Mouse (Mus musculus) lung, embryonic 15.5 days (tissue): ENCODE data around the gene Elp5. TPM values are rescaled to one million over a fixed set of nuclear protein-coding genes. Genes with fewer than 3 reads are reported as not detected.
"Not testable (repeated sequence)": the region's sequence is repeated elsewhere in the genome, so short reads cannot be mapped to it uniquely, and the experiment has no call there.

Experiments
- ATAC-seq: fragments of 200-750 bp; cut with Nextera tagmentation; 2 replicates; pipeline ENCODE4 v1.8.0; 2017; ENCODE audit warnings: moderate number of reproducible peaks, borderline replicate concordance; ENCODE audit not compliant: low FRiP score, low TSS enrichment; ENCODE audit errors: extremely low read depth
- H3K27ac ChIP-seq: fragments of 300-500 bp; sonication (generic); 2 replicates; pipeline ENCODE4 v1.5.1; 2015; ENCODE audit warnings: moderate library complexity, mild to moderate bottlenecking, inconsistent platforms
- H3K27me3 ChIP-seq: fragments of 300-500 bp; sonication (generic); 2 replicates; pipeline ENCODE4 v1.6.1; 2015; ENCODE audit warnings: inconsistent platforms
- H3K36me3 ChIP-seq: fragments of 300-500 bp; sonication (generic); 2 replicates; pipeline ENCODE4 v1.6.1; 2015; ENCODE audit warnings: inconsistent platforms
- H3K4me1 ChIP-seq: fragments of 300-500 bp; sonication (generic); 2 replicates; pipeline ENCODE4 v1.6.1; 2015; ENCODE audit warnings: inconsistent platforms
- H3K4me2 ChIP-seq: fragments of 300-500 bp; sonication (generic); 2 replicates; pipeline ENCODE4 v1.6.1; 2015; ENCODE audit warnings: inconsistent platforms, mild to moderate bottlenecking, moderate library complexity
- H3K4me3 ChIP-seq: fragments of 300-500 bp; sonication (generic); 2 replicates; pipeline ENCODE4 v1.5.1; 2015; ENCODE audit warnings: mild to moderate bottlenecking, inconsistent platforms
- H3K9ac ChIP-seq: fragments of 300-500 bp; sonication (generic); 2 replicates; pipeline ENCODE4 v1.6.1; 2015; ENCODE audit warnings: inconsistent platforms
- H3K9me3 ChIP-seq: fragments of 300-500 bp; sonication (generic); 2 replicates; pipeline ENCODE4 v1.6.1; 2016; ENCODE audit warnings: inconsistent platforms
- WGBS: fragments of 180-500 bp; shearing (Covaris S2); methylation state at CpG from one replicate; pipeline ENCODE4 v1.1.7; 2015; 5-methylcytosine and 5-hydroxymethylcytosine counted together
- polyA plus RNA-seq: library from polyadenylated mRNA; unstranded; fragments of >200 nt; fragmentation: Nextera tagmentation; extraction: Ambion mirVana; gene quantifications from 2 replicates; pipeline ENCODE4 v1.2.1, GENCODE M21; 2015

The Elp5 gene
- polyA plus RNA-seq, 1 experiment from 2014 or later = 106 TPM

GRCm38 (mm10) chr11:69937385-69937784, 44.9 kb downstream of the Elp5 start:
- H3K27ac ChIP-seq = no peak overlapping the region
- ATAC-seq = no peak
- H3K27me3 ChIP-seq = peaks cover 40% of the 10 kb centered on the region
- H3K36me3 ChIP-seq = no peaks in the 10 kb centered on the region
- peaks cover 34% of the 10 kb centered on the region for H3K4me1 ChIP-seq
- no peak overlapping the region for H3K9ac ChIP-seq
- no peak overlapping the region for H3K4me3 ChIP-seq
- H3K9me3 ChIP-seq = no peaks in the 10 kb centered on the region
- H3K4me2 ChIP-seq = peak overlapping the region; percentile 99; the same call in 1 of the 2 replicates
- WGBS = 43% methylated on average over 4 of the region's 4 CpGs

DNA sequence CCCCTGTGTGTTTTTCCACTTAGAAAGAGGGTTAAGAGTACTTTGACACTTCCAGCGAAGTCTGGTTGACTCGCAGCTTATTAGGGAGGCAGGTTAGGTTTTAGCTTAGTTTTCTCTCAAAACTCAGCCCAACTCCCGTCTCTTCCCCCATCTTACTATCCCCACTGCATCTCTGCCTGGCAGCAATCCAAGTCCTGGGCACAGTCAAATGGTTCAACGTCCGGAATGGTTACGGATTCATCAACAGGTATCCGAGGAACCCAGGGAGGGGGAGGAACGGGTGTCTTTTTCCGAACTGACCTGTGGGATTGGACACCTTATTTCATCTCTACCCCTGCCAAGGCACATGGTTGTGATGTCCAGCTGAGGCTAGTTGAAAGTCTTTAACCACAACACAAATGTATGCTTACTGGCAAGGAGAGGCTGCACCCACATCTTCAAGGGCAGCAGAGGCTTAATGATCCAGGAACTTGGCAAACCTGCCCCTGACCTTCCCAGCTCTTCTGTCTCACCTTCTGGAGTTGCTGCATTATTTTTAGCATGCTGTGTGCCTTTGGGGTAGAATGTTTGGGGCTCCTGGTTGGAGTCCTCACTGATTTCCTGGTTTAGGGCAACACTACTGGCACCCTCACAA, 45.5 kb downstream of the Elp5 start:
- Histone ChIP-seq H3K4me2 (peak overlapping the region; percentile 99), H3K9me3 (no peaks in the 10 kb centered on the region), H3K9ac (no peak overlapping the region), H3K27me3 (peaks cover 40% of the 10 kb centered on the region), H3K27ac (no peak overlapping the region), H3K36me3 (no peaks in the 10 kb centered on the region), H3K4me1 (peaks cover 34% of the 10 kb centered on the region), H3K4me3 (peak overlapping the region; percentile 53)
- ATAC-seq = no peak
- 22% methylated on average over 9 of the region's 9 CpGs for WGBS

DNA sequence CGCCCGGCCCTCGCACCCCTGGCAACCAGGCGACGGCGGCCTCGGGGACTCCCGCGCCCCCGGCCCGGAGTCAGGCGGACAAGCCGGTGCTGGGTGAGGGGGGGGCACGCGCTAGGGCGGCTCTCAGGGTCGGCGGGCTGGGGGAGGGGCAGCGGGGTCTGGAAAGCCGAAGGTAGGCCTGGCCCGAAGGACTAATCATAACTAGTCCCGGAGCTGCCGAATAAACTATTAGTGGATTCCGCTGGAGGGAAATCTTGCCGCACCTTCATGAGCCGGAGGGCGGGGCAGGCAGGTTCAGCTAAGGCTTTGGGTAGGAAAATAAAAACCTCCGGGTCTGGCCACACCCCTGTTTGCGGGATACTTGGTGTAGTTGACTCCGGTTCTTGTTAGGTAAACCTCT, 46.2 kb downstream of the Elp5 start:
- Histone ChIP-seq H3K9me3 (no peaks in the 10 kb centered on the region), H3K27me3 (peaks cover 40% of the 10 kb centered on the region), H3K4me3 (peak overlapping the region; percentile 53), H3K9ac (peak overlapping the region; percentile 44), H3K27ac (no peak overlapping the region), H3K4me1 (peaks cover 34% of the 10 kb centered on the region), H3K4me2 (peak overlapping the region; percentile 99), H3K36me3 (no peaks in the 10 kb centered on the region)
- ATAC-seq = no peak
- 1% methylated on average over 30 of the region's 30 CpGs for WGBS

- WGBS = 3% methylated on average over 46 of the region's 62 CpGs
- ATAC-seq = peak; percentile 76
- Histone ChIP-seq H3K4me1 (peaks cover 34% of the 10 kb centered on the region), H3K4me3 (peak within 1 kb of the TSS; percentile 53), H3K27me3 (peaks cover 40% of the 10 kb centered on the region), H3K9me3 (no peaks in the 10 kb centered on the region), H3K27ac (no peak within 1 kb of the TSS), H3K36me3 (no peaks in the 10 kb centered on the region), H3K4me2 (peak within 1 kb of the TSS; percentile 99), H3K9ac (peak within 1 kb of the TSS; percentile 44)
Observed at GRCm38 (mm10) chr11:69935137-69935879, 47.0 kb downstream of the Elp5 start, which contains the start of gene Ybx2. Gene Ybx2 (plus strand): TSS chr11:69935796.

DNA sequence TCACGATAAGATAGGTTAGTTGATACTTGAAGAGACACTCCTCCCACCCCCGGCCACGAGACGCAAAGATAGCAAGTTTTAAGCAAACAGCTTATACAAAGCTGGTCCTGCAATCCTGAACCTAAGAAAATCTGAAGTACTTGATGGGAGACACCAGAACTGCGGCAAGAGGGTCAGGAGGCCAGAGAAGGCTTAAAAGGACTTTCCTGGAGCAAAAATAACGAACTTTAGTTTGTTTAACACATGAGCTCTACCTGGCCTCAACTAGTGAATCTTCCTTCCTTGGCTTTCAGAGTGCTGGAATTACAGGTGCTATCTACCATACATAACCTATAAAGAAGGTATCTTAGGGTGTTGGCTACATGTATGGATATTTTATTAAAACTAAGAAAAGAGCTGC, 47.6 kb downstream of the Elp5 start:
- Histone ChIP-seq H3K9ac (no peak overlapping the region), H3K36me3 (no peaks in the 10 kb centered on the region), H3K27me3 (peaks cover 40% of the 10 kb centered on the region), H3K4me2 (peak overlapping the region; percentile 99), H3K9me3 (no peaks in the 10 kb centered on the region), H3K4me3 (peak overlapping the region; percentile 15; the same call in 1 of the 2 replicates), H3K27ac (no peak overlapping the region), H3K4me1 (peaks cover 34% of the 10 kb centered on the region)
- ATAC-seq = no peak
- WGBS = 12% methylated on average over 6 of the region's 6 CpGs

DNA sequence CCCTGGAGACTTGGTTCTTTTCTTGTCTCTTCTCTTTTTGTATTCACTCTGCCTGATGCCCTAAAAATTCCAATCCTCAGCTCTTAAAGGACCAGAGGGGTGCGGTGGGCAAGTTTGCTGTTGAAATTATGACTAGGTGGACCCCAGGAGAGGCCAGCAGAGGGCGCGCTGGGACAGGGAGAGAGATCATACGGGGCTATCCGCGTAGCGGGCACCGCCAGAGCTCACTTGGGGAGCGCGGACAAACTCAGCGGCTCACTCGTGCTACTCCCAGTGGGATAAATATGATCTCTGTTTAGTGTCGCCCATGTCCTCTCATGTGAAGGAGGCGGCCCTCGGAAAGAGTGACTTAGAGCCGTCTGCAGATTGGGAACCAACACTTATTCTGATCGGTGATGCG, 48.1 kb downstream of the Elp5 start:
- Histone ChIP-seq H3K4me2 (peak overlapping the region; percentile 99), H3K36me3 (no peaks in the 10 kb centered on the region), H3K4me3 (peak overlapping the region; percentile 15), H3K4me1 (peaks cover 34% of the 10 kb centered on the region), H3K9ac (no peak overlapping the region), H3K9me3 (no peaks in the 10 kb centered on the region), H3K27ac (no peak overlapping the region), H3K27me3 (peaks cover 40% of the 10 kb centered on the region)
- 0% methylated on average over 18 of the region's 18 CpGs for WGBS
- ATAC-seq = peak; percentile 53; the same call in 1 of the 2 replicates

GRCm38 (mm10) chr11:69933066-69933465, 49.3 kb downstream of the Elp5 start:
- no peak overlapping the region for H3K27ac ChIP-seq
- WGBS = 54% methylated on average over 4 of the region's 4 CpGs

DNA sequence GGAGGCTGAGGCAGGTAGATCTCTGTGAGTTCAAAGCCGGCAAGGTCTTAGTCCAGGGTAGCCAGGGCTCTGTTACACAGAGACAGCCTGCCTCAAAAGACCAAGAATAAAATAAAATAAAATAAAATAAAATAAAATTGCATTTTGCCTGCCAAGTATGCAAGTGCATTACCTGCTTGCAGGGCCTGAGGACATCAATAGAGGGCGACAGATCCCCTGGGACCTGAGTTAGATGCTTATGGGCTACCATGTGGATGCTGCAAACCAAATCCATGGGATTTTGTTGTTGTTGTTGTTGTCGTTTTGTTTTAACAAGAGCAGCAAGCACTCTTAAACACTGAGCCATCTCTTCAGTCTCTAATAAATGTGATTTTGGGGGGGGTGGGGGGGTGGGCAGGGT, 50.1 kb downstream of the Elp5 start:
- Histone ChIP-seq H3K27ac (no peak overlapping the region), H3K9me3 (no peaks in the 10 kb centered on the region), H3K36me3 (no peaks in the 10 kb centered on the region), H3K9ac (no peak overlapping the region), H3K27me3 (peaks cover 23% of the 10 kb centered on the region), H3K4me3 (no peak overlapping the region), H3K4me2 (no peak overlapping the region), H3K4me1 (peaks cover 31% of the 10 kb centered on the region)
- ATAC-seq = no peak
- WGBS = 29% methylated on average over 3 of the region's 3 CpGs

More at GRCm38 (mm10) chr11:69933066-69933465, 49.3 kb downstream of the Elp5 start:
- no peaks in the 10 kb centered on the region for H3K9me3 ChIP-seq
- H3K4me1 ChIP-seq = peaks cover 34% of the 10 kb centered on the region
- H3K9ac ChIP-seq = no peak overlapping the region
- H3K4me2 ChIP-seq = no peak overlapping the region
- peaks cover 32% of the 10 kb centered on the region for H3K27me3 ChIP-seq
- ATAC-seq = no peak
- H3K36me3 ChIP-seq = no peaks in the 10 kb centered on the region
- H3K4me3 ChIP-seq = no peak overlapping the region

- no peak overlapping the region for H3K9ac ChIP-seq
- no peak overlapping the region for H3K27ac ChIP-seq
- H3K36me3 ChIP-seq = no peaks in the 10 kb centered on the region
- 64% methylated on average over 8 of the region's 8 CpGs for WGBS
- no peak for ATAC-seq
- no peaks in the 10 kb centered on the region for H3K9me3 ChIP-seq
- peaks cover 26% of the 10 kb centered on the region for H3K4me1 ChIP-seq
- H3K27me3 ChIP-seq = peaks cover 19% of the 10 kb centered on the region
- no peak overlapping the region for H3K4me2 ChIP-seq
- no peak overlapping the region for H3K4me3 ChIP-seq
Observed at GRCm38 (mm10) chr11:69931769-69932168, 50.5 kb downstream of the Elp5 start.

DNA sequence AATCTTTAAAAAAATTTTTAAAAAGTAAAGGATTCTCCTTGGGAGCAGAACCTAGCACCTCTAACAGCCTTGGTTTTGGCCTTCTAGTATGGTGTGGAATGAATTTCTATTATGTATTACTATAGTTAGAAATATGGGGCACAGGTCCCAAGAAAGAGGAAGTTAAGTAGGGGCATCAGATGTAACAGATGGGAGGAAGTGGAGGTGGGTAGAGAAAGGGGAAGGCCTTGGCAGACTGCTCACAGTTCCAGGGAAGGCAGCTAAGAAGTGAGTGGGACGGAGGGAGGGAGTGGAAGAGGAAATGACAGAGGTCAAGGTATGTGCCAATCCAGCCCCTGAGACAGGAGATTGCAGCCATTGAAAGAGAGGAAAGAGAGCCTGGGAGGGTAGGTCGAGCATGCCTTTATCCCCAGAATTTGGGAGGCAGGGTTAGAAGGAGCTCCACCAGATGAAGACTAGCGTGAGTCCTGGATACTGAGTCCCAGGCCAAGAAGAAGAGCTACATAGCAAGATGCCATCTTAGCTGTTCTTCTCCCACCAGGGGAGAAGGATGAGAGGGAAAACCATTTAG, 51.3 kb downstream of the Elp5 start:
- Histone ChIP-seq H3K27me3 (peaks cover 11% of the 10 kb centered on the region), H3K4me1 (peaks cover 19% of the 10 kb centered on the region)

GRCm38 (mm10) chr11:69930176-69930575, 52.1 kb downstream of the Elp5 start:
- H3K27ac ChIP-seq, H3K4me2 ChIP-seq, H3K27me3 ChIP-seq, H3K36me3 ChIP-seq, H3K9me3 ChIP-seq, H3K4me3 ChIP-seq, ATAC-seq, H3K9ac ChIP-seq: not testable (repeated sequence)
- H3K4me1 ChIP-seq = peaks cover 10% of the 10 kb centered on the region
- 81% methylated on average over 8 of the region's 8 CpGs for WGBS

More for the DNA sequence above, 51.3 kb downstream of the Elp5 start:
- Histone ChIP-seq H3K36me3 (no peaks in the 10 kb centered on the region), H3K27ac (no peak overlapping the region), H3K4me2 (no peak overlapping the region), H3K9me3 (no peaks in the 10 kb centered on the region), H3K9ac (no peak overlapping the region), H3K4me3 (no peak overlapping the region)
- ATAC-seq = no peak
- 67% methylated on average over 3 of the region's 3 CpGs for WGBS

DNA sequence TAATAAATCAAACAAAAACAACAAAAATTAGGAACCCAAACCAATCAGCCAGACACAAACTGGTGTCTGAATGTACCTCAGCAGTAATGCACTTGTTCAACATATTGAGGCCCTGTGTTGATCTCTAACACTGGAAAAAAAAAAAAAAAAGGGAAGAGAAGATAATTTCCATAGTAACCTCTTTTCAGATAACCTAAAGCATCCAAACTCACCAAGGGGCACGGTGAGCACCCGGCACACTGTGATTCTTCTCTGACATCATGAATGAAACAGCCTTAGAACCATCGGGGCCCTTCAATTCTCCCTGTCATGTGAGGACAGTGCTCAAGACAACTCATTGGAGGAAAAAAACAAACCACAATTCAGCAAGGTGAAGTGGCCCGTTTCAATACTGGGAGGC, 52.6 kb downstream of the Elp5 start:
- ATAC-seq = no peak
- H3K4me1 ChIP-seq = peaks cover 5% of the 10 kb centered on the region
- peaks cover 1% of the 10 kb centered on the region; the same call in 1 of the 2 replicates for H3K27me3 ChIP-seq
- H3K36me3 ChIP-seq = no peaks in the 10 kb centered on the region
- 17% methylated on average over 4 of the region's 4 CpGs for WGBS
- H3K27ac ChIP-seq = no peak overlapping the region
- no peaks in the 10 kb centered on the region for H3K9me3 ChIP-seq
- H3K9ac ChIP-seq = no peak overlapping the region
- H3K4me2 ChIP-seq = no peak overlapping the region
- H3K4me3 ChIP-seq = no peak overlapping the region
